ENCODE assay signal across 17 mouse cellular contexts in the genomic region with DNA sequence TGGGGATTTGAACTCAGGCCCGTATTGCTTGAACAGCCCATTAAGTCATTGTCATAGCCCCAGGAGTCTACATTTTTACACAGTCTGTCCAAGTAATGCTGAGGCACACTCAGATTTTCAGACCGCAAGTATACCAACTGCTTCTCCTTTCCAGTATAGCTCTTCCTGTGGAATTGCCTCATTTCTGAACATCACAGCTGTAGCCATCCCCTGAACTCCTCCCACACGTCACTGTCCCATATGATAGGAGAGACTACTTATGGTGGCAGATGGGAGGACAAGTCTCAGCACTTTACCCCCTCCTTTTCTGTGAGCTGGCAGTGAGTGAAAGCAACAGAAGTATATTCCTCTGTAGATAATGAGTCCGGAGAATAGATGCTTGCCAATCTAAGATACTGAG. TPM values are rescaled to one million over a fixed set of nuclear protein-coding genes. Genes with fewer than 3 reads are reported as not detected.
"Had no signal": no experiment of that assay in that cellular context is flagged by ENCODE, and none has a peak within 500 bp of the region (broad histone marks: within the 10 kb centered on the region; RNA-seq: fewer than 3 reads in every experiment).

No protein-coding gene starts in this region.

- ATAC-seq: intestine, postnatal 0 days; liver, postnatal 0 days; midbrain, embryonic 16.5 days had no signal

- H3K4me2 ChIP-seq: limb, embryonic 12.5 days; liver, embryonic 13.5 days; midbrain, embryonic 11.5 days; neural tube, embryonic 13.5 days had no signal

- H3K4me3 ChIP-seq: limb, embryonic 12.5 days; liver, embryonic 13.5 days; megakaryocyte, embryonic 14.5 days; neural tube, embryonic 13.5 days had no signal

- H3K9me3 ChIP-seq: limb, embryonic 12.5 days; liver, embryonic 13.5 days; neural tube, embryonic 13.5 days had no signal

- H3K27ac ChIP-seq: limb, embryonic 12.5 days; liver, embryonic 13.5 days; neural tube, embryonic 13.5 days had no signal

- DNase-seq: kidney, adult 8-10 months; kidney, postnatal 25 days; liver; liver, embryonic 13.5 days; liver, postnatal 0 days; thymus, adult 18-20 months; thymus, postnatal 14 days had no signal

- H3K9ac ChIP-seq: limb, embryonic 12.5 days; liver, embryonic 13.5 days; liver, postnatal 0 days; neural tube, embryonic 13.5 days had no signal

- H3K36me3 ChIP-seq: limb, embryonic 12.5 days; liver, embryonic 13.5 days; neural tube, embryonic 13.5 days had no signal

- H3K27me3 ChIP-seq: limb, embryonic 12.5 days; liver, embryonic 13.5 days; neural tube, embryonic 13.5 days had no signal

- H3K4me1 ChIP-seq: limb, embryonic 12.5 days; liver, embryonic 13.5 days; neural tube, embryonic 13.5 days had no signal

RNA-seq across cellular contexts. Expression of a gene that starts 34.3 kb away (rescaled TPM):
- total RNA-seq: layer of hippocampus, postnatal 10 days; left cerebral cortex, postnatal 36 days had no signal
- polyA plus RNA-seq: intestine, postnatal 0 days; kidney, embryonic 16.5 days; limb, embryonic 12.5 days; liver, embryonic 13.5 days; midbrain, embryonic 11.5 days; midbrain, embryonic 16.5 days; neural tube, embryonic 13.5 days; stomach, embryonic 14.5 days had no signal
